Mouse (Mus musculus): ENCODE data around the gene Acot7. TPM values are rescaled to one million over a fixed set of nuclear protein-coding genes. Genes with fewer than 3 reads are reported as not detected.

Gene Acot7
- total RNA-seq (2021) = 10 to 100 TPM; 12.5 to 13.2 TPM
- long read RNA-seq, experiment 1, transcript Acot7-202 (9 exons, 1,457 nt) = major isoform, 13 of 25 reads
- long read RNA-seq, experiment 1, partial matches to known transcripts = 2 of 25 reads
- long read RNA-seq, experiment 1, other reads (novel, unspliced or antisense) = 10 of 25 reads
- long read RNA-seq, experiment 2, transcript Acot7-202 (9 exons, 1,457 nt) = major isoform, 12 of 24 reads
- long read RNA-seq, experiment 2, partial matches to known transcripts = 1 of 24 reads
- long read RNA-seq, experiment 2, other reads (novel, unspliced or antisense) = 10 of 24 reads

DNA sequence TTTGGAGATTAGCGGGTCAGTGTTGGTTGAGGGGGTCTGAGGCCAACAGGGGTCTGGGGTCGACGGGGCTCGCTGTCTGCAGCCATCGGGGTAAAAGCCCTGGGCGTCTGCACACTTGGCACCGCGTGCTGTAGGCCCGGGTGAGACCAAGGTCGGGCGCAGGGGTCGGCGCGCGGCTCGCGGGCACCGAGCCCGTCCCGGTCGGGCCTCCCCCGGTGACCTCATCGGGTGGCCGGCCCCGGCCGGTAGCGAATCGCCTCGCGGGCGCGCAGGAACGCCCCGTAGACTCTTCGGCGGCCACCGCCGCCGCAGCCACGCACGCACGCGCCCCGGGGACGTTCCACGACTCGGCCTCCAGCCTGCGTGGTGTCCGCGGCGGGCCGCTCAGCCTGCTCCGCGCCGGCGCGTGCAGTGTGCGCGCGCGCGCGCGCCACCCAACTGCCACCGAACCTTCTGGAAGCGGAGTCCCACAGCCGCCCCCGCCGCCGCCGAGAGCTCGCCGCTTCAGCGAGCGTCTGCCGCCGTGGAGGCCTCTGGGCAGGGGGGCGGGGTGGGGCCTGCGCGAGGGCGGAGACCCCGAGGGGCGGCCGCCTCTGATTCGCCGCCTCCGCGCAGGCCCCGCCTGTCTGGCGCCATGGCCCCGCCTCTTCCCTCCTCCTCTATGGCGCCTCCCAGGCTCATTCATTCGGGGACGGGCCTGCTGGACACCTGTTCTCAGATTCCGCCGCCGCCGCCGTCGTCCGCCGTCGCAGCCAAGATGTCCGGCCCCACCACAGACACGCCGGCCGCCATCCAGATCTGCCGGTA is at the start of gene Acot7:
Acot7 (plus strand) TSS at position 598 of the 807 bp plus-strand sequence.
- intact Hi-C loops (cut with DNase I; ENCODE audit: low total_unique reads) = no loop called here
- peak; percentile 94 for DNase-seq

DNA sequence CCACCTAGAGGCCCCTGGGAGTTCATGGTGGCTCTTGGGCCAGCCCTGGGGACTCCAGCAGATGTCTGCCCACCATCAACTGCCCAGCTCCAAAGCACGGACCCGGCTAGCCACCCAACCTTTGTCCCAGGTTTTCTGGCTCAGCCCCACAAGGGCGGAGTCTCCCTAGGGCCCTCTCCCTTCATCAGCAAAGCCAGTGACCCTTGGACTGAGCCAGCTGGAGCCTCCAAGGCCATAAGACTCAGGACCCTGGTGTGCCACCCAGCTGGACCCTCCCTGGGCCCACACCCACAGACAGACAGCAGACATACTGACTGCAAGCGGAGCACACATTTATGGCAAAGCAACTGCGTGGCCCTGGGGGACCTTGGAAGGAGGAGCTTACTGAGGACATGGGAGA is 49.1 kb upstream of the Acot7 start:
- intact Hi-C loops (cut with DNase I; ENCODE audit: low total_unique reads) = no loop called here

DNA sequence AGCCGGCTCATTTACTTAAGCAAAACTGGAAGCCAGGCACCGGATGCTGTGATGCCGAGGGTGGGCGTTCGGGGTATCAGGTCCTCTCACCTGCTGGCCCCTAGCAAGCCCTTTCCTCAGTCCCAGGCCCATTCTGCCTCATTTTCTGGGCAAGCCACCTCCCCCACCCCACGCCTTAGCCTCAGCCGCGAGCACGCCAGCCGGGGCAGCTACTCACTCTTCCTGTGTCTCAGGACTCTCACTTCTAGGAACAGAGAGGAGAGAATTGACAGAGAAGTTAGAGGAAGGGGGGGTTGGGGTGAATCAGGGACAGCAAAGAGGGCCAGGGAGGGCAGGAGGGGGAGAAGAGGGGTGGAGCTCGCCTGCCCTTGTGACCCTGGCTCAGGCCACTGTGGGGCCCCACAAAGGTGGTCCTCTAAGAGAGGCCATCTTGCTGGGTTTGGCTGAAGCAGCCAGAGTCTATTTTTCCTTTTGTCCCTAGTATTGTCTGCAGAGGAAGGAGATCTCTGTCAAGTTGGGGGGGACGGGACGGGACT is 48.5 kb upstream of the Acot7 start:
- no peak for DNase-seq
- intact Hi-C loops (cut with DNase I; ENCODE audit: low total_unique reads) = no loop called here

More for the DNA sequence above, 49.1 kb upstream of the Acot7 start:
- no peak for DNase-seq

DNA sequence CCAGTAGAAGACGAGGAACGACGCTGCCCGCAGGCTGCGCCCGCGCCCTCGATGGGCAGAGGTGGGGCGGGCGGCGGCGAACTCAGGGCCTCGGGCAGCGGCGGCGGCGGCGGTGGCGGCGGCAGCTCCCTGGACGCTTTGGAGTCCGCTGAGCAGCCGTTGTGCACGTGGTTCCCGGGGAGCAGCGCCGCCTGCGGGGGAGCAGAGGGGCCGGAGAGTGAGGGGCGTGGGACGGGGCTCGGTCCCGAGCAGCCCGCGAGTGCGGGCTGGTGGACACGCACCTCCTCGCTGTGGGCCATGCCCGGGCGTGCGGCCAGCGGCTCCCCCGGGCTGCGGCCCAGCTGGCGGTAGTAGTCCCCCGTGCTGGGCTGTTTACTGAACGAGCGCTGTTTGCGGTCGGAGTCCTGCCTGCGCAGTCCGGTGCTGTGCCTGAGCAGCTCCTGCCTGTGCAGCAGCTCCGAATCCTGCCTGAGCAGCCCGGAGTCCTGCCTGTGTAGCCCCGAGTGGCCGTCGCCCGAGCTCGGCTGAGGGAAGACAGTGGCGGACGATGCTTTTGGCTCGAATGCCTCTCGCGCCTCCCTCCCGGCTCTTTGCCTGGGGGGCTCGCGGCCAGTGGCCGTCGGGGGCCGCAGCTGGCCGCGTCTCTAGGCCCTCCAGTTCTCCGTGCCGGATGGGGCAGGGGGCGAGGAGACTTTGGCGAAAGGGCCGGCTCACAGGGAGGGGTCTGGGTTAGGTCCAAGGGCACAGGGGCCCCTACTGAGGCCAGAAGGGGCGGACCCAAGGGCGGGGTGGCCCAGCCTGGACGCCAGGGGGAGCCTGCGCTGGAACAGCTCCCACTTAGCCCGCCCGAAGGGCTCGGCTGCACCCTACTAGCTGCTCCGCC is 46.9 kb upstream of the Acot7 start:
- intact Hi-C loops (cut with DNase I; ENCODE audit: low total_unique reads) = no loop called here
- peak; percentile 74 for DNase-seq

DNA sequence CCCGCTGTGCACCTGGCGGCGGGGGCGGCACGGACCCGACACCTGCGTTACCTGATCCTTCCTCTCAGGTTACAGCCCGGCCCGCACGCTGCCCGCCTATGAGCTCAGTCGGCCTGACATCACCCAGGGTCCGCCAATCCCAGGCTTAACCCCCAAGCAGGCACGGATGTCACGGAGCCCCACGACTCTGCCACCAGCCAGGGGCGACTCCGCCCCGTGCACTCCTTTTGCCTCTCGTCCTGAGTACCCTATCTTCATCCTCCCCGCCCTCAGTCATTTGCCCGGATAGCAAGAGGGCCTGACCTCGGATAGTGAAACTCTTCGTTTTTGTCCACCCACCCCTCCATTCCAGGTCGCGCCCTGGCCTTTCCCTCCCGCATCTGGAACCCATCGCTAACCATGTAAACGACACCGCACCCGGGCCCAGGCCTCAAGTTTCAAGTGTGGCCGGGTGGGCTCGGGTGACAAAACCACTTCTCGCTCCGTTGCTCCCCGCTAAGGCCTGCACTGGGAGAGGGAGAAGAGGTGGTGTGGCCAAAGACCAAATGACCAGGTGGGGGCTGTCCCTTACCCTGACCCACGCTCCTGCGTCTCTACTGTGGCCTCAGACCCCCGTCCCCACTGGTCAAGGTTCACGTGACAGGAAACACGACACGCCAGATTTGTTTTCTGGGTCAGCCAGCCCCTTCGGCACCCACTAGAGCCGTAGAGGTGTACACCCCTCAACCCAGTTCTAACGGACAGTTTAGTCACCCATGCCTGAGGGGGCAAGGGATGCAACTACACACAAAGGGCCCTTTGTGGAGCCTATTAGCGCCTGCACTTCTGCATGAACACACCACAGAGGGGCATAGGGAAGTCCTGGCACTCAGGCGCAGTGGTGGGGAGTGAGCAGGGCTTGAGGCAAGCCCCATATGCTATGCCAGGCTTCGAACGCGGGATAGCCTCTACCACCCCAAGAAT is 45.8 kb upstream of the Acot7 start:
- no peak for DNase-seq
- intact Hi-C loops (cut with DNase I; ENCODE audit: low total_unique reads) = no loop called here

DNA sequence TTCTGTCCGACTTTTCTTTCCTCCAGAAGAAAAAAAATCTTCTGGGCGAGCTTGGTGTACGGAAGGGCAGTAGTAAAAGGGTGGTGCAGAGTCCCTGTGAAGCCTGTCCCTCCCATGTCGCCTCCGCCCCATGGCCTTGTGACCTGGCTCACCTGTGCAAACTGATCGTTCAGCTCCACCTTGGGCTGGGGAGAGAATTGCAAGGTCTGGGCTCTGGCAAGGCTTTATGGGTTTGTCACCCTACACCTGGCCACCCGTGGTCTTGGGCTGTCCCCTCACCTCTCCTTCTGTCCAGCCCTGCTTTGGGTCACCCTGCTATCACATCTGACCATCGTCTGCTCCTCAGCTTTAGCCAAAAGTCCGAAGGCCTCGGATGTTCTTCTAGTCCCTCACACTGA is 45.2 kb upstream of the Acot7 start:
- intact Hi-C loops (cut with DNase I; ENCODE audit: low total_unique reads) = no loop called here

DNA sequence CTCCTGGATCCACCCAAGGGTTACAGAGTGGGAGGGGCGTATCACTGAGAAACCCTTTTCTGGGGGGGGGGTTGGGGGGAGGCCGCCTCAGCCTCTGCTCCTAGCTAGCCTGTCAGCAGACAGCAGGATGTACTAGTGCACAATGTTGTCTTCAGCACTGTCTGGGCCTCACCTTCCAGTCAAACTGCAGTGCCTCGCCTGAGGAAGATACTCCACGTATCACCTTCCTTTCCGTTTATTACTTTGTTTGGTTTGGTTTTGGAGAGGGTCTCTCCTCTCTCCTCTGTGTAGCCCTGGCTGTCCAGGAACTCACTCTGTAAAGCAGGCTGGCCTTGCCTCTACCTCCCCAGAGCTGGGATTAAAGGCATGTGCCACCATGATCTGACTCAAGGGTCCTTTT is 44.7 kb upstream of the Acot7 start:
- DNase-seq = no peak
- intact Hi-C loops (cut with DNase I; ENCODE audit: low total_unique reads) = no loop called here

More for the DNA sequence above, 45.2 kb upstream of the Acot7 start:
- no peak for DNase-seq

DNA sequence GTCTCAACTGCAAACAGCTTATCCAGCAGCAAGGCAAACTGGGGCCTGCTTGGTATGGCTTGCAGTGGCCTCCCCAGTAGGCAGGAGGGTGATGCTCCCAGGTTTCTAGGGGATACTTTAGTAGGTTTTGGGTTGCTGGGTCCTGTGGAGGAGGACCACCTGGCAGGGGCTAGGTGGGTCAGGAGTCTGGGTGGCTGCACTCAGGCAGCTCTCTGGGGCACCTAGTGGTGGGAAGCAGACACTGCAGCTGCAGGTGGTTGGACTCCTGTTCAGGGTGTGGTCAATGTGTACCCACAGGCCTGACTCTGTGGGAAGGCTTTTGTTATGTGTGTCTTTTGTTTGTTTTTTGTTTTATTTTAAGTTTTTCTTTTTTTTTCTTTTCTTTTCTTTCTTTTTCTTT is 43.4 kb upstream of the Acot7 start:
- DNase-seq = peak; percentile 49
- intact Hi-C loops (cut with DNase I; ENCODE audit: low total_unique reads) = no loop called here

DNA sequence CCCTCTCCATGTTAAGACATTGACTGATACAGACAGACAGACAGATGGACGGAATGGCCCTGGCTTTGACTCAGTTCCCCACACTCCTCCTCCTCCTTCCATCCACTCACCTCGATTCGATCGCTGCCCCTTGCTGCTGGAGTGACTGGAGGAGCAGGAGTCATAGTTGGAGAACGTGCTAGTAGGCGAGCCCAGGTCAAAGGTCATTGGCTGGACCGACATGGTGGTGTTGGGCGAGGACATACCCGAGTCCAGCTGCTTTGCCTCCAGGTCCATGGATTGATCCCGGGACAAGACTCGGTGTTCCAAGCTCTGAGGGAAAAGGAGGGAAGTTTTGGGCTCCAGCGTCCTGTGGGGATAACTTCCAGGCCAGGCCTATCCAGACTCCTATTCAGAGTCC is 42.6 kb upstream of the Acot7 start:
- DNase-seq = no peak
- intact Hi-C loops (cut with DNase I; ENCODE audit: low total_unique reads) = no loop called here

DNA sequence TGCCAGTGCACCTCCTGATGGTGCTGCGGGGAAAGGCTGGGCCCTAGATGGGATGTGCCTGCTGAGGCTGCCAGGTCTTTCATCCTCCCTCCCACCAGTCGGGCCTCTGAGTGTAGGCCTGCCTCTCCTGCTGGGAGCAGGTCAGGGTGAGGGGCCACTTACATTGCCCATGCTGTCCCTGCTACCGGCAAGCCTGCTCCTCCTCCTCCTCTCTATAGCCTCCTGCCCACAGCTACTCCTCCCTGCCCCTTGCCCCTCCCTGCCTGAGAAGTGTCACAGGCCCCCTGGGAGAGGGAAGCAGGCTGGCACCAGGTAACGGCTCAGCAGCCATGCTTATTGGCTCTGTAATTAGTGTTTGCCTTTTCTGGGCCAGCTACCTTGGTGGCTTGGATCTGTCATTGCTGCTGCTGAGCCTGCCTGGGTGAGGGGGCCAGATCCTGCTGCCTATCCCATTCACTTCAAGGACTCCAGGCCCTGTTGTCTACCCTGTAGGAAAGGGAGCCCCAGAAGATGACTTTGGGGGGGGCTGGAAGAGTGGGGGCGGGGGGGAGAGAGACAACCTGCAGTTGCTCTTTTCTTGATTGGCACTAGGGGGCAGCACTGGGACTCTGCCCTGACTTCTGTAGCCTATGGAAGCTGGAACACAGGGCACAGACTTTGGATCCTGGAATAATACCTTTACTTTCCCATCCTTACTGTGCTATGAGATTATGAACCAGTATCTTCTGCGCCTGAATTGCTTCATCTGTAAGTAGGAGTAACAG is 41.6 kb upstream of the Acot7 start:
- no peak for DNase-seq
- intact Hi-C loops (cut with DNase I; ENCODE audit: low total_unique reads) = no loop called here

DNA sequence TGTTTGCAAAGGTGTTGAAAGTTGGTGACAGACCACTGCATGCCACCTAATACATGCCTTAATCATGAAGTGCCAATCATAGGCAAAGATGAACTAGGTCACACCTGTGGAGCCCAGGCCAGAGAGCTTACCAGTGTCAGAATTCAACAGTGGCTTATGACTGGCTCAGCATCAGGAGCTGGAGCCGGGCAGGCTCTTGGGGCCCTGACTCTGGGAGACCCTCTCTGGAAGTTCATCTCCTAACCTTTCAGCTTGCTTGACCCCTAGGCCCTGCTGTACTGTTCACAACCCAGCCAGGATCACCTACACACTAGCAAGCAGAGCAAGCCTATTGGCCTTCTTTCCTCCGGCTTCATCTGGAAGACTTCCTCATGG is 41.1 kb upstream of the Acot7 start:
- DNase-seq = no peak
- intact Hi-C loops (cut with DNase I; ENCODE audit: low total_unique reads) = no loop called here

DNA sequence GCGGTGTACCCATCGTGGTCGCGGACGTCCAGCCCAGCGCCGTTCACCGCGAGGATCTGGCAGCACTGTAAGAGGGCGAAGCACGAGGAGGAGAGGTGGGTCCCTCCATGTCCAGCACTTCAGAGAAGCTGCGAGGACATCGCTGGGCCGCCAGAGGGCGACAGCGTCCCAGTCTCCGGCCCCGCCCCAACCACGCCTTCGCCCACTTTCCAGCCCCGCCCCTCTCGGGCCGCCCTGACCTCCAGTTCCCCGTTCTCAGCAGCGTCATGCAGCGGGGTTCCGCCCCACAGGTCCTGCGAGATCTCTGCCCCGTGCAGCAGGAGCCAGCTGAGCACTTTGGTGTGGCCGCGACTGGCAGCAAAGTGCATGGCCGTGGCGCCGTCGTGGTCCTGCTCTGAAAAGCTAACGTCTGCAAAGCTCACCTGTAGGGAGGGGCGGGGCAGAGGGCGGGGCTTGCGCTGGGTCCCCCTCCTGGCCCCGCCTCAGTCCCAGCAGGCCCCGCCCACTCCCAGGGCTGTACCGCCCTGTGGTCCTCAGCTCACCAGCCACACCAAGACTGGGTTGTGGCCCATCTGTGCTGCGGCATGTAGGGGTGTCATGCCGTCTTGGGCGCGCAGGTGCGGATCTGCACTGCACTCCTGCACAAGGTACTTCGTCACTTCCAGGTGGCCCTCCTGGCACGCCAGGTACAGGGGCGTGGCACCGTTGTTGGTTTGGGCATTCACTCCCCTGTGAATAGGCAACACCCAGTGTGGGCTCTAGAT is 39.3 kb upstream of the Acot7 start:
- intact Hi-C loops (cut with DNase I; ENCODE audit: low total_unique reads) = no loop called here
- peak; percentile 90 for DNase-seq

DNA sequence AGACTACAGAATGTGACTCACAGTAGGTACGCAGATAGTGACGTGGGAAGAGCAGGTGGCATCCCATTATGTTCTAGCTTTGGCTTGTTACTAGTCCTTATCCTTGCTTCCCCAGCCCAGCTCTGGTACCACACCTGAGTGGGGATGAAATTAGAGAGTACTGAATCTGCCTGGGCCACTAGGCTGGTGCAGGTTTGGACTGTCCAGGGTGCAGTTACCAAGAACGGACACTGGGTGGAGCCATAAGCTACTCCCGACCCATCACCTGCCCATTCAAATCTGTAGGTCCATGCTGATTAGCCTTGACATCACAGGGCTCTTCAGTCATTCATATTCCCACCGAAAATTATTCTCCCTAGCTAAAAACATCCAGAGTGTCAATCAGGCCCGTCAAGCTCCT is 37.5 kb upstream of the Acot7 start:
- DNase-seq = no peak
- intact Hi-C loops (cut with DNase I; ENCODE audit: low total_unique reads) = no loop called here

DNA sequence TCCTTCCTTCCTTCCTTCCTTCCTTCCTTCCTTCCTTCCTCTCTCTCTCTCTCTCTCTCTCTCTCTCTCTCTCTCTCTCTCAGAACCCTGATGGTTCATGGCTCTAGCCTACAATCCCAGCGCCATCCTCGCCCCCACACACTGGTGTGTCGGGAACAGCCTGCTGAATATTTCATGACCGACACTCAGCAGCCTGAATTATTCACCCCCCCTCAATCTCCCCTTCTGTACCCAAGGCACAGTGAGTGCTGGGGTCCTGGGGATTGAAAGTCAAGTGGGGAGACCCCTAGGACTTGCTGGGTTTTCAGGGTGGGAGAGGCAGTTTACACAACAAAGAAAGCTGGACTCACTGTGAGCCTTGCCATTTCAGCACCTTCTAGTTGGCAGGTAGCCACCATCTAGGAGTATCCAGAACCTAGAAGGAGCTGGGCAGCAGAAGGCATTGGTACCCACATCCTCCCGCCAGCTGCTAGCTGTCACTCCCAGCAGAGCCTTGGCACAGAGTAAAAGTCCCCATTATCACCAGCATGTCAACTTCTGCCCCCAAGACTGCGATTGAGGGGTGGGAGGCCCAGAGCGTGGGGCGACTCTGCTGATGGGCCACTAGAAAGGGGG is 36.3 kb upstream of the Acot7 start:
- intact Hi-C loops (cut with DNase I; ENCODE audit: low total_unique reads) = no loop called here
- DNase-seq = no peak

DNA sequence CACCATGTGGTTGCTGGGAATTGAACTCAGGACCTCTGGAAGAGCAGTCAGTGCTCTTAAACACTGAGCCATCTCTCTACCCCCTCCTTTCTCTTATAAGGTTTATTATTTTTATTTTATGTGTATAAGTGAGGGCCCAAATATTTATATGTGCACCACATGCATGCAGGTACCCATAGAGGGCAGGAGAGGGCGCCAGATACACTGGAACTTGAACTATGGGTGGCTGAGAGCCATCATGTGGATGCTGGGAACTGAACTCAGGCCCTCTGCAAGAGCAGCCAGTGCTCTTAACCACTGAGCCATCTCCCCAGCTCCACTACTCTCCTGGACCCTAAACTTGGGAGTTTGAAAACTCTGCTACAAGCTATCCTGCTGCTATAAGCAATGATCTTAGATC is 34.3 kb upstream of the Acot7 start:
- intact Hi-C loops (cut with DNase I; ENCODE audit: low total_unique reads) = no loop called here
- no peak for DNase-seq

DNA sequence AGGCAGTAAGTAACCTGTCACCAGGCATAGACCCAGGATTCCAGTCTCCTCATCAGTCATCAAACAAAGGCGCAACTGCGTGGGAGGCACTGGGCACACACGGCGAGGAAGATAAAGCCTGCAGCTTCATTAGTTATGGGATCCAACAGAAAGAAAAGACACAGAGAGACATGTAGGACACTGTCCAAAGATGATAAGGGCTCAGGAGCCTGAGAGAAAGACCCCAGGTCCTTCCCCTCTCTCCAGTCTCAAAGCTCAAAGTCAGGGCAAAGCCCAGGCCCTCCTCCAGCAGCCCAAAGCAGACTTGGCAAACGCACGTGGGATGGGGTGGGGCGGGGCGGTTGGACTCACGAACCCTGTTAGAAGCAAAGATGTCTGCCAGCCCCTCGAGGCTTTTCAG is 32.5 kb upstream of the Acot7 start:
- no peak for DNase-seq
- intact Hi-C loops (cut with DNase I; ENCODE audit: low total_unique reads) = no loop called here
